Mouse (Mus musculus) cerebellum, adult 2 months (tissue): ENCODE results near the gene Myo3b. TPM values are rescaled to one million over a fixed set of nuclear protein-coding genes. Genes with fewer than 3 reads are reported as not detected.

Experiments used
- DNase-seq, 2 experiments: peaks; one replicate each; pipeline ENCODE4 v3.0.0; 2021
- H3K27ac ChIP-seq: fragments of 200-500 bp; 2 replicates; pipeline ENCODE4 v1.5.1; 2012; ENCODE audit warnings: low read length, control low read depth, inconsistent platforms; ENCODE audit not compliant: insufficient read depth
- H3K27me3 ChIP-seq: fragments of 200-500 bp; 2 replicates; pipeline ENCODE4 v1.6.1; 2012; ENCODE audit warnings: inconsistent platforms, mild to moderate bottlenecking, low read length, moderate library complexity; ENCODE audit not compliant: control insufficient read depth, insufficient read depth
- H3K4me1 ChIP-seq: fragments of 200-500 bp; 2 replicates; pipeline ENCODE4 v1.6.1; 2011; ENCODE audit warnings: low read length; ENCODE audit not compliant: control insufficient read depth, insufficient read depth
- H3K4me3 ChIP-seq: fragments of 200-500 bp; replicated peaks from 2 replicates; pipeline ENCODE3; 2011; ENCODE audit warnings: mild to moderate bottlenecking, low read depth, low read length, control low read depth; ENCODE audit not compliant: insufficient read depth
- CTCF ChIP-seq: fragments of 200-500 bp; IDR thresholded peaks from 2 replicates; pipeline ENCODE4 v1.5.1; 2011; ENCODE audit warnings: low read depth, mild to moderate bottlenecking, control low read depth, low read length, moderate library complexity, borderline replicate concordance; ENCODE audit not compliant: insufficient read depth
- POLR2A ChIP-seq: fragments of 200-500 bp; IDR thresholded peaks from 2 replicates; pipeline ENCODE4 v1.6.1; 2011; ENCODE audit warnings: low read length, control low read depth, borderline replicate concordance; ENCODE audit not compliant: insufficient read depth
- WGBS: fragments of 180-500 bp; shearing (Covaris S2); methylation state at CpG from one replicate; pipeline ENCODE4 v1.1.7; 2018; 5-methylcytosine and 5-hydroxymethylcytosine counted together
- polyA plus RNA-seq: library from polyadenylated mRNA; depleted of rRNA; stranded (reverse); fragments of >200 nt; gene quantifications from 2 replicates; pipeline ENCODE4 v1.2.3, GENCODE M21; 2012

Gene Myo3b
- polyA plus RNA-seq, 1 experiment = 0.08 TPM

- no peaks in the 10 kb centered on the region; the same call in 1 of the 2 replicates for H3K4me1 ChIP-seq
- DNase-seq = no peak
- H3K4me3 ChIP-seq = no peak overlapping the region
- no peaks in the 10 kb centered on the region for H3K27me3 ChIP-seq
- WGBS = 90% methylated on average over 4 of the region's 4 CpGs
- H3K27ac ChIP-seq = no peak overlapping the region
- TF ChIP-seq POLR2A = no peak
- TF ChIP-seq CTCF = no peak
These were observed 60.5 kb downstream of the Myo3b start for GRCm38 (mm10) chr2:70099459-70099858.

GRCm38 (mm10) chr2:70105286-70106030 lies 66.5 kb downstream of the Myo3b start:
- H3K27ac ChIP-seq = no peak overlapping the region
- H3K4me1 ChIP-seq = no peaks in the 10 kb centered on the region
- 62% methylated on average over 14 of the region's 14 CpGs for whole genome bisulfite sequencing
- no peak overlapping the region for H3K4me3 ChIP-seq
- H3K27me3 ChIP-seq = no peaks in the 10 kb centered on the region; the same call in 1 of the 2 replicates
- no peak for DNase-seq
- no peak for TF ChIP-seq POLR2A
- TF ChIP-seq CTCF = no peak

GRCm38 (mm10) chr2:70109010-70109409 lies 70.1 kb downstream of the Myo3b start:
- H3K4me1 ChIP-seq = no peaks in the 10 kb centered on the region
- whole genome bisulfite sequencing = 60% methylated on average over 7 of the region's 7 CpGs
- H3K27ac ChIP-seq = no peak overlapping the region
- DNase-seq = no peak
- no peak for TF ChIP-seq CTCF
- TF ChIP-seq POLR2A = no peak
- no peak overlapping the region for H3K4me3 ChIP-seq
- no peaks in the 10 kb centered on the region; the same call in 1 of the 2 replicates for H3K27me3 ChIP-seq

- no peak for DNase-seq
- WGBS = 51% methylated on average over 12 of the region's 12 CpGs
- no peak for TF ChIP-seq POLR2A
- no peak for TF ChIP-seq CTCF
- H3K4me3 ChIP-seq = no peak overlapping the region
- no peaks in the 10 kb centered on the region; the same call in 1 of the 2 replicates for H3K27me3 ChIP-seq
- H3K4me1 ChIP-seq = no peaks in the 10 kb centered on the region
- H3K27ac ChIP-seq = no peak overlapping the region
These were observed 75.2 kb downstream of the Myo3b start for GRCm38 (mm10) chr2:70113798-70114782.

- DNase-seq = no peak
- H3K27ac ChIP-seq = no peak overlapping the region
- H3K4me3 ChIP-seq = no peak overlapping the region
- H3K27me3 ChIP-seq = no peaks in the 10 kb centered on the region
- H3K4me1 ChIP-seq = no peaks in the 10 kb centered on the region
- no peak for TF ChIP-seq POLR2A
- no peak for TF ChIP-seq CTCF
- 65% methylated on average over 16 of the region's 16 CpGs for WGBS
These were observed 79.7 kb downstream of the Myo3b start for GRCm38 (mm10) chr2:70118376-70119264.

GRCm38 (mm10) chr2:70119265-70119663 lies 80.3 kb downstream of the Myo3b start:
- WGBS = 93% methylated on average over 2 of the region's 2 CpGs
- no peak for DNase-seq
- Histone ChIP-seq H3K4me1 (no peaks in the 10 kb centered on the region), H3K4me3 (no peak overlapping the region), H3K27ac (no peak overlapping the region), H3K27me3 (no peaks in the 10 kb centered on the region; the same call in 1 of the 2 replicates)
- TF ChIP-seq CTCF = no peak
- TF ChIP-seq POLR2A = no peak

GRCm38 (mm10) chr2:70126330-70126729 lies 87.4 kb downstream of the Myo3b start:
- Histone ChIP-seq H3K4me3 (no peak overlapping the region), H3K4me1 (no peaks in the 10 kb centered on the region), H3K27me3 (no peaks in the 10 kb centered on the region; the same call in 1 of the 2 replicates), H3K27ac (no peak overlapping the region)
- TF ChIP-seq CTCF (no peak), POLR2A (no peak)
- DNase-seq = no peak
- WGBS = 76% methylated on average over 10 of the region's 10 CpGs
